Mouse (Mus musculus) urinary bladder, adult 18-20 months (tissue): Measurements from ENCODE around the gene Pf4.

ENCODE experiments used
- DNase-seq, 2 experiments: peaks; one replicate each; pipeline ENCODE4 v3.0.0; 2022; ENCODE audit warnings: low spot score in 2 of 2, mixed read lengths in 2 of 2

Gene Pf4

GRCm38 (mm10) chr5:90771880-90772653 lies at the start of gene Pf4:
TSS of gene Pf4 (plus strand) at chr5:90772435.
- no peak for DNase-seq

- no peak for DNase-seq
Observed at GRCm38 (mm10) chr5:90722656-90723055, 49.6 kb upstream of the Pf4 start.

- no peak for DNase-seq
Observed at GRCm38 (mm10) chr5:90728254-90728653, 44.0 kb upstream of the Pf4 start.

GRCm38 (mm10) chr5:90731480-90731879 lies 40.8 kb upstream of the Pf4 start:
- no peak for DNase-seq

- DNase-seq, result no peak
Observed at GRCm38 (mm10) chr5:90742029-90742428, 30.2 kb upstream of the Pf4 start.

- no peak for DNase-seq
Observed at GRCm38 (mm10) chr5:90753934-90754333, 18.3 kb upstream of the Pf4 start.

GRCm38 (mm10) chr5:90758020-90758605 lies 14.1 kb upstream of the Pf4 start:
- no peak for DNase-seq

- no peak for DNase-seq
Observed at GRCm38 (mm10) chr5:90759077-90760065, 12.9 kb upstream of the Pf4 start, which contains the start of gene Cxcl5. TSS of gene Cxcl5 (plus strand) at chr5:90759360.

GRCm38 (mm10) chr5:90760303-90760702 lies 11.9 kb upstream of the Pf4 start:
- no peak for DNase-seq

- DNase-seq, result no peak
Observed at GRCm38 (mm10) chr5:90760844-90761243, 11.4 kb upstream of the Pf4 start.

GRCm38 (mm10) chr5:90761834-90762233 lies 10.4 kb upstream of the Pf4 start:
- DNase-seq, result no peak

GRCm38 (mm10) chr5:90763912-90764665 lies 8.1 kb upstream of the Pf4 start:
- no peak for DNase-seq

GRCm38 (mm10) chr5:90765821-90766606 lies 6.2 kb upstream of the Pf4 start:
- DNase-seq, result no peak

GRCm38 (mm10) chr5:90768218-90768617 lies 4.0 kb upstream of the Pf4 start, which contains the start of gene Ppbp:
TSS of gene Ppbp (plus strand) at chr5:90768518.
- no peak for DNase-seq

- DNase-seq, result no peak
Observed at GRCm38 (mm10) chr5:90771369-90771768, 866 bp upstream of the Pf4 start.

GRCm38 (mm10) chr5:90775562-90775961 lies 3.3 kb downstream of the Pf4 start:
- no peak for DNase-seq

- DNase-seq, result no peak
Observed at GRCm38 (mm10) chr5:90777621-90778020, 5.4 kb downstream of the Pf4 start.

GRCm38 (mm10) chr5:90778856-90779255 lies 6.6 kb downstream of the Pf4 start:
- DNase-seq, result no peak

- no peak for DNase-seq
Observed at GRCm38 (mm10) chr5:90783697-90784096, 11.5 kb downstream of the Pf4 start.
